Mouse (Mus musculus) megakaryocyte, embryonic 14.5 days (primary cell): ENCODE results near the gene Tnnt3.

Experiments
- FLI1 ChIP-seq: IDR thresholded peaks from 2 replicates; pipeline ENCODE4 v1.6.1; 2012; ENCODE audit warnings: low read length, inconsistent platforms, mixed read lengths
- GATA1 ChIP-seq: IDR thresholded peaks from 3 replicates; pipeline ENCODE4 v1.6.1; 2012; ENCODE audit warnings: mixed read lengths, low read length, inconsistent platforms, borderline replicate concordance

DNA sequence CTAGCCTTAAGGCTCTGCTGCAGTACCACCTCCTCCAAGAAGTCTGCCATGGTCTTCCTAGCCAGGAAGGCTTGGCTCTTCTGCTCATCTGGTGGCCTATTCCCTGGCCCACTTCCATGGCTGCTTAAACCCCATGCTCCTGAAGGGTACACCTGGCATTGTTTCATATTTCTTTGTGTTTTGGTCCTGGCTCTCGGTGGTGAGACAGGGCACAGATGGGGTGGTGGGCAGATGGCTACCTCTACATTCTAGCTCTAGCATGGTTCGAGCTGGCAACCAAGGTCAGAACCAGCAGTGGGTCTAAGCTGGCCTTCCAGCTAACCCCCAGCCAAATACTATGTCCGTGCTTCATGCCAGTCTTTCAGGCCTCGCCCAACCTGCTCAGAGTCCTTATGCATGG, 25.7 kb upstream of the Tnnt3 start:
- TF ChIP-seq GATA1 (no peak), FLI1 (no peak)
